Mouse (Mus musculus) mammary gland, adult 2 months (tissue): ENCODE data around the gene Gjb4. TPM values are rescaled to one million over a fixed set of nuclear protein-coding genes. Genes with fewer than 3 reads are reported as not detected.

Experiments used
- polyA plus RNA-seq: library from polyadenylated mRNA; depleted of rRNA; stranded (reverse); fragments of >200 nt; gene quantifications from 2 replicates; pipeline ENCODE4 v1.2.3, GENCODE M21; 2012; ENCODE audit warnings: low replicate concordance; rRNA removed

Gjb4 gene
- 1.6 and 4.1 TPM in 2 replicates for polyA plus RNA-seq

GRCm38 (mm10) chr4:127353951-127354438, at the start of gene Gjb4:
TSS of gene Gjb4 (minus strand) at chr4:127354081.

GRCm38 (mm10) chr4:127358018-127358417, 4.1 kb upstream of the Gjb4 start, which contains the start of gene Gjb5:
TSS of gene Gjb5 (minus strand) at chr4:127358181.

DNA sequence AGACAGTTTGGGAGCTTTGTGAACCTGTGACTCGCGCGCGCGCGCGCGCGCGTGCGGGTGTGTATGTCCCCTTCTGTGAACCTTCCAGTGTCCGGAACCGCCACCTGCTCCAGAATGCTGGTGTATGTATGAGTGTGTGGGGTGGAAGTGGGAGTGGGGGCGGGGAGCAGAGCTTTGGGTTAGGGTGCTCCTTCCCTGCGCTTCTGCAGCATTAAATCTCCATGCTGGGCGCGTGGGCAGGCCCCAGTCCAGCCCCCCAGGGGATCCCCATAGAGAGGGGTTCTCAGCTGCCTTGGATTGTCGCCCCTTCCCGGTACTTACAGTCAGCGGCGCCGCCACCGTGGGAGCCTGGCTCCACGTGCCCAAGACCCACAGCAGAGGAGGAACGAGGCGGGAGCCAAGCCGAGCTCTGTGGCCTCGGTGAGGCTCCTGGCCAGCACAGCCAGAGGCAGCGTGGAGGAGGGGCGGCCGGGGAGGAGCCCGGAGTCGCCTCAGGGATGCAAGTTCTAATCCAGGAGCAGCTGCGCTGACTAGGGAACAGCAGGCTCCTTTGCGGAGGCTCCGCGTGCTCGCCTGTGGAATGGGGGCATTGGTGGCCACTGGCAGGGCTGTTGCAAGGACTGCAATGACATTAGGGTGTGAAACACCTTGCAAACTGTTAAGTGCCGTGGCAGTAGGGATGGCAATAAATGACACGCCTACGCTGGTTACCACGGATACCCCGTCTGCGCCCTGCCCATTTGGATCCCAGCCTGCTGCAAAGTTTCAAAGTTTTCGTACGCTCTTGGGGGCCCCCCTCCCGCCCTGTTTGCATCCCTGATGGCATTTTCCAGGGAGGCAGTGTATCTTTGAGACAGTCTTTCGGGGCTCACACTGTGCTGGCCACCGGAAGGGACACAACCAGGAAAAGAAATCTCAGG, 23.4 kb downstream of the Gjb4 start, which contains the start of gene Gjb3:
Gjb3 (minus strand) TSS at position 664 of the 920 bp plus-strand sequence.

DNA sequence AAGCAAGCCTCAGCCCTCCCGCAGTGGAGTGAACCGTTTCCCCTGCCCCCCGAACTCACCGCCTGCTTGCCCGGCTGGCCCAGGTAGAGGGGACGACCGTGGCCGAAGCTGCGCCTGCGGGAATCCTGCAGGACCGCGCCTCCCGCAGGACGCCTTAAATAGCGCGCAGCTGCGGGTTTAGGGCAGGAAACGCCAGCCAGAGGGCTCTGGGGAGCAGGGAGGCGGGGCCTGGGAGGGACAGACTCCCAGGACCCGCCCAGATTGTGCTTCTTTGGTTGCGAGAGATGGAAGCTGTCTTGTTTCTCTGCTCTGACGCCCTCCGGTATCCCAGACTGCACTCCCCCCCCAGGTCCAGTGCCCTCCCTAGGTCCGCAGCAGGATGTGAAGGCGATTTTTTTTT, 40.0 kb downstream of the Gjb4 start, which contains the start of gene Gja4:
Gja4 (minus strand) TSS at position 179 of the 400 bp plus-strand sequence.

Other genes starting within 250 kb of the Gjb4 start
- gene Tmem35b, start 230.4 kb downstream of the Gjb4 start, polyA plus RNA-seq, result 14.3 and 20.8 TPM in 2 replicates
- 0.55 and 1.5 TPM in 2 replicates for gene Dlgap3, start 184.9 kb downstream of the Gjb4 start, polyA plus RNA-seq
- gene Smim12, start 110.3 kb downstream of the Gjb4 start, polyA plus RNA-seq, result 25.3 and 33.7 TPM in 2 replicates
- 24.3 and 31.9 TPM in 2 replicates for gene Gja4, start 40.0 kb downstream of the Gjb4 start, polyA plus RNA-seq
- gene Gjb3, start 23.2 kb downstream of the Gjb4 start, polyA plus RNA-seq, result 2.8 and 5.2 TPM in 2 replicates
- 0.37 and 2.4 TPM in 2 replicates for gene Gjb5, start 4.1 kb upstream of the Gjb4 start, polyA plus RNA-seq